Mouse (Mus musculus) left cerebral cortex, postnatal 4 days (tissue): ENCODE data around the gene Lurap1l. TPM values are rescaled to one million over a fixed set of nuclear protein-coding genes. Genes with fewer than 3 reads are reported as not detected.
"Not testable (repeated sequence)": the region's sequence is repeated elsewhere in the genome, so short reads cannot be mapped to it uniquely, and the experiment has no call there.

ENCODE experiments used
- DNase-seq: peaks from one replicate; pipeline ENCODE4 v3.0.0-alpha.2; 2022
- intact Hi-C: fragments of 180-260 bp; cut with DNase I; formaldehyde crosslinking; loops from one replicate; pipeline ENCODE4 v1.15.1; 2025
- total RNA-seq, 2 experiments: library from RNA; stranded (reverse); gene quantifications; 2 replicates each; pipeline ENCODE4 v1.2.3; 2021

The Lurap1l gene
- total RNA-seq, 2 experiments from 2014 or later, result 2.4 to 3.2 TPM

DNA sequence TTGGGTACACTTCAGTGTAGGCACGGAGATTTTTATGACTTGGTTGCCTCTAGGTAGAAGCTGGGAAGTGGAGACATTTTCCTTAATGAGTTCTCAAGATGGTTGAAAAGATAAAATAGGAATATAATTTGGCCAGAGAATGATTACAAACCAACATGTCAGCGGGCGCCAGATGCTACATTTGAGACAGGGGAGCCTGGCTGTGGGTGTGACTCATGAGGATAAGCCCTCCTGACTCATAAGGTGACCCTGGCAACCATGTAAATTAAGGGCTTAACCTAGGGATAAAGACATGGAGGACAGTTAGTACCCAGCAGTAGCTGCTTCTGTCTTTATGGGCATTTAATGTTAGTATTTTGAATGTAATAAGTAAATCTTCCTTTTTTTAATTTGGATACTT, 6.2 kb downstream of the Lurap1l start:
- intact Hi-C loops, result no loop called here
- DNase-seq, result no peak

DNA sequence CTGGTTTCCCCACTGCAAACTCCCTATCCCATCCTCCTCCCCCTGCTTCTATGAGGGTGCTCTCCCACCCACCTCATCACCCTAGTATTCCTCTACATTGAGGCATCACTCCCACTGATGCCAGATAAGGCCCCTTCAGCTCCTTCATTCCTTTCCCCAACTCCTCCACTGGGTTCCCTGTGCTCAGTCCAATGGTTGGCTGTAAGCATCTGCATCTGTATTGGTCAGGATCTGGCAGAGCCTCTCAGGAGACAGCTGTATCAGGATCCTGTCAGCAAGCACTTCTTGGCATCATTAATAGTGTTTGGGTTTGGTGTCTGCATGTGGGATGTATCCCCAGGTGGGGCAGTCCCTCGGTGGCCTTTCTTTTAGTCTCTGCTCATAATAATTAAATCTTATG, 6.7 kb downstream of the Lurap1l start:
- intact Hi-C loops, DNase-seq: not testable (repeated sequence)

GRCm38 (mm10) chr4:80917812-80918211, 7.4 kb downstream of the Lurap1l start:
- intact Hi-C loops, result no loop called here
- DNase-seq, result no peak

DNA sequence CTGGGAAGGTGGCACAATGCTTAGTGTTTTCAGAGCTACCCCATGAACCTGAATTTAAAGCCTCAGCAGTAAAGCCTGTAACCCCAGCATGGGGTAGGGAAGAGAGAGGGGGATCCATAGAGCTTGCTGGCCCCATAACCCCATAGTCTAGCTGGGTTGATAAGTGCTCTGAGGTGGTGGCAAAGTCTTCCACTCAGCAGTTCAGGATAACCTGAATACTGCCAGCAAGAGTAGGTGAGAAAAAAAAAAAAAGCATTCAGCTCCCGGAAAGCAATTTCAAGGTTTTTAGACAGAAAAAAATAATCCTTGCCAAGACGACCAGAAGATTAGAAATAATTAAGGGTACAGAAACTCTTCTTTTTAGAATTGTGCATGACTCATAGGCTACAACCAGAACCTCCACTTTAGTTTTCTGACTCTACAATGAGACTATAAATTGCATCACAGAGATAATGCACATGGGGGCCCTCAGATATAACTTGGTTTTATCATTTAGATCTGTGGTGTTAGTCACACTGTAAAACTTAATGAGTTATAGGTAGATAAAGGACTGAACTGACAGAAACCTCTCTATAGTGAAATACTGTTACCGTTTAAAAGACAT, 8.2 kb downstream of the Lurap1l start:
- intact Hi-C loops, result no loop called here
- no peak for DNase-seq

- no peak for DNase-seq
- intact Hi-C loops, result no loop called here
These were observed 8.9 kb downstream of the Lurap1l start for GRCm38 (mm10) chr4:80919217-80919867.

- intact Hi-C loops, result no loop called here
- no peak for DNase-seq
These were observed 11.4 kb downstream of the Lurap1l start for GRCm38 (mm10) chr4:80921646-80922489.

DNA sequence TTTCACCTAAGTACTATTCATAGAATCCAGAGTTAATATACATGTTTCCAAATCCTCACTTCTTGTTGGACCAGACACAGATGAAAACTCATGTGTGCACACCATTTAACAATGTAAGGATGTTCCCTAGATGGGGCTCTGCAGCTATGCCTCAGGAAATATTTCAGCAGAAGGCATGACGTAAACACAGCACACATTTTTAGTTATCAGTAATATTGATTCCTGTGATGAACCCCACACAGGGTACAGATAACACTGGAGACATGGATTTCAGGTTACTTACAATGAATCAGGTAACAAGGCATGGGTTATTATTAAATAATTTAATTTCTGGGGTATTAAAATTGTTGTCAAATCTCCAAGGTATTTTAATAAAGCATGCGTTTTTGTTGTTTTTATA, 12.2 kb downstream of the Lurap1l start:
- intact Hi-C loops, result no loop called here
- no peak for DNase-seq

DNA sequence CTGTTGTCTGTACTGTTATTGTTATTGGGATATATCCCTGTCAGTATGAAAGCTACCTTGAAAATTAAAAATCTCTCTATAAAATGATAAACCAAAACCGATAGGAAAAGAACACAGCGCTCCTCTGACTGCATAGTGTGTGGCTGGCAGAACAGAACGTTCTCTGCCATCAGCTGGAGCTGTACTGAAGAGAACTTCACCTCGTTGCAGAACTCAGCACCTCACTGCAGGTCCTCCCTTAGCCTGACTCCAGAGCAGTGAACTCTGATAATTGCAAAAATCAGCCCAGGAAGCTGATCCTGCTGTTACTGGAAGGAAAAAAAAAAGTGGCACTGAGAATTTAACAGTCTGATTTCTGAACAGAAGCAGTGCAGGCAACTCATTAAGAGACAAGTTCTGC, 14.4 kb downstream of the Lurap1l start:
- DNase-seq, result no peak
- intact Hi-C loops, result no loop called here

- no peak for DNase-seq
- intact Hi-C loops, result no loop called here
These were observed 15.5 kb downstream of the Lurap1l start for GRCm38 (mm10) chr4:80925752-80926519.

GRCm38 (mm10) chr4:80934749-80935148, 24.3 kb downstream of the Lurap1l start:
- DNase-seq, result no peak
- intact Hi-C loops, result no loop called here

- intact Hi-C loops, result no loop called here
- no peak for DNase-seq
These were observed 28.7 kb downstream of the Lurap1l start for GRCm38 (mm10) chr4:80939115-80939514.

- DNase-seq, result no peak
- intact Hi-C loops, result no loop called here
These were observed 30.5 kb downstream of the Lurap1l start for GRCm38 (mm10) chr4:80940946-80941345.

- intact Hi-C loops, result no loop called here
- DNase-seq, result no peak
These were observed 31.5 kb downstream of the Lurap1l start for GRCm38 (mm10) chr4:80941978-80942377.

- no peak for DNase-seq
- intact Hi-C loops, result no loop called here
These were observed 34.2 kb downstream of the Lurap1l start for GRCm38 (mm10) chr4:80944605-80945004.

DNA sequence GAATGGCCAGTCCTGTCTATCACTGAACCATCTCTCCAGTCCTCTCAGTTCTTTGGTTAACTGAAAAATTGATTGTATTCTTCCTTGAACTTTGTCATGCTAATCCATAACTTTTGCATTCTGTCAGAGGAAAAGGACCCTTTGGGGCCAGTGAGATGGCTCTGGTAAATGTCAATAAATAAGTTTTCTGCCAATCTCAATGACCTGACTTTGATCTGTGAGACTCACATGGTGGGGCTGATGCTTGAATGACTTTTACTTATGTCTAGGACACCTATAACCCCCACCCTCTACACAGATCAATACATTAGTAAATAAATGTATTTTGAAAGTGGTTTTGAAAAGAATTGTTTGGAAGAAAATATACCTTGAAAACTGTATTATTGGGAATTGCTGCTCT, 38.7 kb downstream of the Lurap1l start:
- intact Hi-C loops, result no loop called here
- DNase-seq, result no peak

- intact Hi-C loops, result no loop called here
- no peak for DNase-seq
These were observed 39.3 kb downstream of the Lurap1l start for GRCm38 (mm10) chr4:80949720-80950119.

- no peak for DNase-seq
- intact Hi-C loops, result no loop called here
These were observed 39.9 kb downstream of the Lurap1l start for GRCm38 (mm10) chr4:80950280-80950781.

- DNase-seq, result no peak
- intact Hi-C loops, result no loop called here
These were observed 42.2 kb downstream of the Lurap1l start for GRCm38 (mm10) chr4:80952653-80953052.

GRCm38 (mm10) chr4:80955942-80956341, 45.5 kb downstream of the Lurap1l start:
- intact Hi-C loops, result no loop called here
- no peak for DNase-seq

GRCm38 (mm10) chr4:80967526-80967925, 57.1 kb downstream of the Lurap1l start:
- no peak for DNase-seq
- intact Hi-C loops, result no loop called here

DNA sequence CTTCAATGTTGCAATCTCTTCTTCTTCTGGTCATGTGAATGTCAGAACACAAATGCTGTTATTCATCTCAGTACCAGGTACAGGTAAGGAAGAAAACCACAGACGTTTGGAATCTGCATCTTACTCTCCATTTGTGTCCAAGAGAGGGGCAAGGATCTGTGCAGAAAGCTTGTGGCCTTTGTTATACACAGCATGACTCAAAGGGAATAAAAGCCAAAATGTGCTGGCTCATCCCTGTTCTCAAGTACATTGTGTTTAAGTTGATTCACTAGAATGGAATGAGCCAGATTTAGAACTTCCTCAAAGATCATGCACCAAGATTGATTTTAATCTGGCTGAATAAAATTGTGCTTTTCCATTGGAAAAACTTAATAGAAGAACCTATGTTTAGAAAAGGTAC, 61.4 kb downstream of the Lurap1l start:
- DNase-seq, result no peak
- intact Hi-C loops, result no loop called here
